Mouse (Mus musculus): ENCODE data around the gene Scfd2. TPM values are rescaled to one million over a fixed set of nuclear protein-coding genes. Genes with fewer than 3 reads are reported as not detected.

Gene Scfd2
- polyA plus RNA-seq, 1 experiment: 17.4 TPM

DNA sequence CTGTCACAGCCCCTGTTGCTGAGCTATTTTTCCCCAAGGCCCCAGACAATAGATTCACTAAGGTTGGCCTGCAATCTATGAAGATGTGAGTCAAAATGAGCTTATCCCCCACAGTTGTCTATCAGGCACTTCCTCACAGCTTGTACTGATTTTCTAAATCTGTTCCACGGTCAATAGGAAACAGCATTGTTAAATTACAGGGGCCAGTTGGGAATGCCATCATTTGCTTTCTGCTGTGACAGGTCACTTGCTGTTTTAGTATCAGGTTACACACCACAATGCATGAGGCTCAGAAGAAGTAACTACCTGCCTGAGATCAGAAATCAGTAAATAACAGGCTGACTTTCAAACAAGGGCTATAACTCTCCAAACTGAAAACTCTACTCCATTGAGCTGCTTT is 168.3 kb downstream of the Scfd2 start:
- Histone ChIP-seq H3K4me3 (ENCODE audit: insufficient read depth, low read depth, low read length) (no peak overlapping the region), H3K27ac (replicated peaks; ENCODE audit: low read depth, low read length) (no peak overlapping the region), H3K4me1 (ENCODE audit: control insufficient read depth, insufficient read depth, insufficient read length, low read length) (no peaks in the 10 kb centered on the region)

DNA sequence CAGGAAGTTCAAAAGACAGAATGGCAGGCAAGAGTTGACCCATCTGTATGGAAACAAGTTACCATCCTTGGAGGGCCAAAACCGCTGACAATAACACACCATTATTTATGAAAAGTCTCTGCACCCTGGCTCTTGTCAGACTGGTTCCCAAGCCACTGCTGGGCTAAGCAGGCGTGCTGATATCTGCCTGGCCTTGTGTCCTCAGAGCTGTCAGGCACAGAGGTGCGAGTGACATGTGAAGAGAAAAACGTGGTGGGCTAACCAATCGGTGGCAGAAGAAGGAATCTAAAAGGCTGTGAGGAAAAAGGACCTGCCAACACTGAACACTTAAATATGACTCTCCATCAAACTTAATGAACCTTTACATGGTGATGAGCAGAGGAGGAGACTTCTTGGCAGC is 170.0 kb downstream of the Scfd2 start:
- Histone ChIP-seq H3K27ac (replicated peaks; ENCODE audit: low read depth, low read length) (no peak overlapping the region), H3K4me1 (ENCODE audit: control insufficient read depth, insufficient read depth, insufficient read length, low read length) (no peaks in the 10 kb centered on the region), H3K4me3 (ENCODE audit: insufficient read depth, low read depth, low read length) (no peak overlapping the region)

DNA sequence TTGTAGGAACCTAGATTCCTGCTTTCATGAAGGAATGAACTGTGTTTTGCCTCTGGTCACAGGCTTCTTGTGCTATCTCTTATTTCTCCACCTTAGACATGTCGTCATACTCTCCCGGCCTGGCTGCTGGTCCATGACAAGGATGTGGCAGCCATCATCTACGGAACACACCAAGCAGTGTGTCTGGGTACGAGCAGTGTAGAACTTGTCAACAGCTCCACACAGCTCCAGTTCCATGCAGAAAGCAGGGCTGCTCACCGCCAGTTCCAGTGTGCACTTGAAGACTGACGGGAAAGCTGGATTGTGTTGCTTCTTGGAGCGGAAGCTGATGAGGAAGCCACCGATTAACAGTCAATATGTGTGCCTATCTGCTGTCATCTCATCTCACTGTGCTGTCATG is 173.5 kb downstream of the Scfd2 start:
- Histone ChIP-seq H3K4me1 (ENCODE audit: control insufficient read depth, insufficient read depth, insufficient read length, low read length) (no peaks in the 10 kb centered on the region), H3K27ac (replicated peaks; ENCODE audit: low read depth, low read length) (no peak overlapping the region), H3K4me3 (ENCODE audit: insufficient read depth, low read depth, low read length) (no peak overlapping the region)

DNA sequence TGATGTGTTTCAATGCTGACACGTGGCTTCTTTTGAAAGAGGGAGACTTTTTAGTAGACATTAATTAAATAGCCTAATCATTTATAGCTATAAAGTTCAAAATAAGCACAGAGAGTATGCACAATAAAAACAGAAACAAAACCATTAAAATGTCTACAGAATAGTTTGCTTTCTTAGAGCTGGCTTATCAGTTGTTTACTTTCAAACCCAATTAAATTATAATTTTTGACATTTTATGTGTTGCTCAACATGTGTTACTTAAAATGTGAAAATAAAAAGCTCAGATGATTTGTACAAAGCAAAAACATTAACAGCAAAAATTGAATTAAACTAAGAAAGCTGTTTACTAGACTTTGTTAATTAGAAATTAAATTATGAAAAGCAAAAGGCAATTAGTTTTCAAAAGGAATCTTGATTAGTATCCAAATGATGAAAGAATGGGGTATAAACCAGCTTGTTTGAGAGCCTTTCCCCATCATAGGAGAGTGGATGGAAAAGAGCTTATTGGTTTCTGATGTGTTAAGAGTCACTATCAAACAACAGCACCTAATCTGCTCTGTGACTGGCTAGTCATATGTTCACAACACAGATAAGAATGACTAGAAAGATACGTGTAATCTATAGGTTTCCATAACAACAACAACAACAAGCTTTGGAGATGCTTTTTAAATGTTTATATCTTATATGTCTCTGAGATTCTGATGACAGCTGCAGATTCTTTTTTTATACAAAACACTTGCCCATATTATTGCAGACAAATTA is 176.0 kb downstream of the Scfd2 start:
- Histone ChIP-seq H3K27ac (replicated peaks; ENCODE audit: low read depth, low read length) (no peak overlapping the region), H3K4me1 (ENCODE audit: control insufficient read depth, insufficient read depth, insufficient read length, low read length) (no peaks in the 10 kb centered on the region), H3K4me3 (ENCODE audit: insufficient read depth, low read depth, low read length) (no peak overlapping the region)

DNA sequence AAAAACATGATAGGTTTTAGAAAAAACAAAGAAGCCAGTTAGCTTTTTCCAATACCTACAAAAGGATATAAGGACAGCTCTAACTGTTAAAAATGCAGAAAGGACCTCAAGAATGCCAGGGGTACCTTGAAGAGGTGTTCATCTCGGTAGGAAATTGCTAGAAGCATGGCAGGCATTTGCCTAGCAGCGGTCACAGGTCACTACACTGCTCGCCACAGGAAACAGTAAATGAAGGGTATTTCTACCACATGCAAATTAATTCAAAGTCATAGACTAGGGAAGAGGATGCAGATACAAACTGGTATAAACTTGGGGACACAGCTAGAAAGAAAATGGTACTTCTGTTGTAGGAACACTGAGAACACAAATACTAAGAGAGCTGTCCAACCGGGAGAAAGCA is 180.7 kb downstream of the Scfd2 start:
- no peak overlapping the region for H3K27ac ChIP-seq (replicated peaks; ENCODE audit: low read depth, low read length)
- no peak overlapping the region for H3K4me3 ChIP-seq (ENCODE audit: insufficient read depth, low read depth, low read length)

DNA sequence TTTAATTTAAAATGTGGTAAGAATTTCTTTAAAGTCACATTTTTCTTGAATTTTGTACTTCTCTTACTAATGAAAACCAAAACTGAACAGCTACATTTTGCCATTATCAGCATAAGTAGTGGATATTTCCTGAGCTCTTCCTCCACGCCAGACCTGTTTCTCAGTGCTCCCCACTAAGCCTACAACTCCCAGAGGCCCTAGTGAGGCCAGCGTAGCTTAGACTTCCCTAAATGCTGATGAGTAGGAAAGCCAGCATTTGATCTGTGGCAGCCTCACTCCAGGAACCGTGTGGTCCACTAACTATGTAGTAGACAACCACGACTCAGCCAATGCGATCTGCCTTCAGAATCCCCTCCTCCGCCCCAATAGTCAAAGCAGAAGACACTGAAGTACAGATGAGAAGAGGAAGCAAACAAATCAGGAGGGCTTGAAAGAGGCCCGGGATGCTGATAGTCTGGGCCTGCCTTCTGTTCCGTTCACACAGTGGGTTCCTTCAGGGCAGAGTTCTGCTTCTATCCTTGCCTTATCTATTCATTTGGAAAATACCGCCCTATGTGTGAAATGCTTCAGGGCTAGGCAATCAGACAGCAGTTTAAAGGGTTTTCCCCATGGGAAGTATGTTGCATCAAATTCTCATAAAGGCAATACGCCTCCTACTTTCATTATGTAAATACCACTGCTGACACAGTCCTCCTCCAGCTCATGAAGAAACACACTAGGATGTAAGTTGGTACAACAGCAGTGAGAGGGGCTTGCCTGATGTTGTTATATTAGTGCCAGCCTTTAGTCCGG is 183.3 kb downstream of the Scfd2 start:
- Histone ChIP-seq H3K4me1 (ENCODE audit: control insufficient read depth, insufficient read depth, insufficient read length, low read length) (no peaks in the 10 kb centered on the region), H3K4me3 (ENCODE audit: insufficient read depth, low read depth, low read length) (no peak overlapping the region), H3K27ac (replicated peaks; ENCODE audit: low read depth, low read length) (no peak overlapping the region)

More for the DNA sequence above, 180.7 kb downstream of the Scfd2 start:
- no peaks in the 10 kb centered on the region for H3K4me1 ChIP-seq (ENCODE audit: control insufficient read depth, insufficient read depth, insufficient read length, low read length)

DNA sequence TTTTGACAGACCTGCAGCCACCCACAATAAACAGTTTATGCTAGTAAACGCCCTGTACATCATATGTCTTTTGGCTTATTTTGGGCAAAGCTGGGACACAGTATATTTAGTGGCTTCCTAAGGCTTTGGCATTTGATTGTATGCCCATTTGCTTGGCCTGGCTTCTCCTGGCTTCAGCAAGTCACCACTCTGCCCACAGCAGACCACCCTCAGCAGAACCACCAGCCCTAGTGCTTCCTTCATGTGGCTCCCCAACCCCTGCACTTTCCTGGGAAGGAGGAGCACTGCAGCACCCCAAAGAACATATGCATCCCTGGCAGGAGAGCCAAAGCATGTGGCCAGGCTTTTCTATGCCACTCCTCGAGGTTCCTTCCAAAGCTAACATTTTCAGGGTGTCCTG is 188.5 kb downstream of the Scfd2 start:
- Histone ChIP-seq H3K4me3 (ENCODE audit: insufficient read depth, low read depth, low read length) (no peak overlapping the region), H3K4me1 (ENCODE audit: control insufficient read depth, insufficient read depth, insufficient read length, low read length) (no peaks in the 10 kb centered on the region), H3K27ac (replicated peaks; ENCODE audit: low read depth, low read length) (no peak overlapping the region)

DNA sequence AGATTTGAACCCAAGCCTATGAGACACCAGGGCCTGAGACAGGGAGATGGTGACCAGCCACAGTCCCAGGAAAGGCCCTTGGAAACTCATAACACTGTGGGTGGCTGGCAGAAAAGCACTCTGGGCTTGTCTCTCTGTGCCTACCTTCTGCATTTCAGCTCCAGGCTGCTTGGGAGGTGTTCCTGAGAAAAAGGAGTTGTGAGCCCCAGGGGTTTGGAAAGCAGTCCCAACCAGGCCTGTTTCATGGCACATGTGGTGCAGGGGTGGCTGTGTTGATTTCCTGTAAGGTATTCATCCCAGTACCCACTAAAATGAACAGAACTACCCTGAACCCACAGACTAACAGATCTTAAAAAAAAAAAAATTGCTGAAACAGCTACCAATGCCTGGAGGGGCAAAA is 189.0 kb downstream of the Scfd2 start:
- no peak overlapping the region for H3K27ac ChIP-seq (replicated peaks; ENCODE audit: low read depth, low read length)
- H3K4me1 ChIP-seq (ENCODE audit: control insufficient read depth, insufficient read depth, insufficient read length, low read length): no peaks in the 10 kb centered on the region

DNA sequence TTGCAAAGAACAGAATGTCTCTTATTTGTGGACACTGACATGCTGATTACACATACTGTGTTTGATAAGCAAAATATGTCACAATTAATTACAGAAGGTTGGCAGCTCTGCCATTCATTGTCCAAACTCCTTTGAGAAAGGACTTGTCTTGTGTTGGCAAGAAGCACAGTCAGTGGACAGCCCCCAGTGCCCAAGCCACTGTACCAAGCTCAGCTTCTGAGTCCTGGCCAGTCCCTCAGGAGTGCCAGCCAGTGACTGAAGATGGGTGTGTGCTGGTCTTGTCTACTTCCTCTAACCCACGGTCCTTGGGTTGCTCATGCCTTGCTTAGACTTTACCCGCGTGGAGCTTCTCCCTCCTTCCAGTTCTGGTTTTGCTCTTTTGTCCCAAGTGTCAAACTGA is 194.1 kb downstream of the Scfd2 start:
- Histone ChIP-seq H3K27ac (replicated peaks; ENCODE audit: low read depth, low read length) (no peak overlapping the region), H3K4me1 (ENCODE audit: control insufficient read depth, insufficient read depth, insufficient read length, low read length) (no peaks in the 10 kb centered on the region), H3K4me3 (ENCODE audit: insufficient read depth, low read depth, low read length) (no peak overlapping the region)

More for the DNA sequence above, 189.0 kb downstream of the Scfd2 start:
- no peak overlapping the region for H3K4me3 ChIP-seq (ENCODE audit: insufficient read depth, low read depth, low read length)

DNA sequence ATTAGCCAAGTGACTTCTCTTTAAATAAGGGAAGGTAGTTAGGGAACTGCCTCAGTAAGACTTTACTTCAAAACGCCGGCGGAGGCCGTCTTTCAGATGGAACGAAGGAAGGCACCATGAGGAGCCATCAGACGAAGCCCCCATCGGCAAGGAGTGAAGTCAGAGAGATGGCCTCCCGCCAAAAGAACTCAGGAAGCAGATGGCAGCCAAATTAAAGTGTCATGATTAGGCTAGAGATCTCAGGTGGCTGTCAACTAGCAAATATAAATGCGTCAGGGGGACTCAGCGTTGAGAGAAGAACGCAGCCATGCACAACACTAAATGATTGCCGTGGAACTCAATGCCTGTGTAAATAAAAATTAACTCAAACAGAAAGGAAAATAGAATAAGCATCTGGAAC is 194.8 kb downstream of the Scfd2 start:
- H3K4me1 ChIP-seq (ENCODE audit: control insufficient read depth, insufficient read depth, insufficient read length, low read length): no peaks in the 10 kb centered on the region
- H3K27ac ChIP-seq (replicated peaks; ENCODE audit: low read depth, low read length): no peak overlapping the region
- H3K4me3 ChIP-seq (ENCODE audit: insufficient read depth, low read depth, low read length): no peak overlapping the region

DNA sequence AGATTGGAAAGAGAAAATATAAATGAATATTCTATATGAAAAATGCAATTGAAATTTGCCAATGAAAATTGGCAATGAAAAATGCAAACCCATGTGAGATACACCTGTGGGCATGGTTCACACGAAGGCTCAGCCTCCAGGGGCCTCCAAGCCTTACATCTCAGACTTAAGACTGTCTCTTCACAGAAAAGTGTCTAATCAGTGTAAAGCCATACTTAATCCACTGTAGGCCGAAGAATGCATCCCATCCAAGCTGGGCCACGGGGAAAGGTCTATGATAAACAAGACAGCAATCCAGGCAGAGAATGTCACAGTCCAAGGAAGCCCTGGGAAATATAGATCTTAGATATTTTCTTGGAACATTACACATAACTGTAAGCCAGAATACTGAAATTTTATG is 198.3 kb downstream of the Scfd2 start:
- H3K27ac ChIP-seq (replicated peaks; ENCODE audit: low read depth, low read length): no peak overlapping the region
- H3K4me3 ChIP-seq (ENCODE audit: insufficient read depth, low read depth, low read length): no peak overlapping the region

DNA sequence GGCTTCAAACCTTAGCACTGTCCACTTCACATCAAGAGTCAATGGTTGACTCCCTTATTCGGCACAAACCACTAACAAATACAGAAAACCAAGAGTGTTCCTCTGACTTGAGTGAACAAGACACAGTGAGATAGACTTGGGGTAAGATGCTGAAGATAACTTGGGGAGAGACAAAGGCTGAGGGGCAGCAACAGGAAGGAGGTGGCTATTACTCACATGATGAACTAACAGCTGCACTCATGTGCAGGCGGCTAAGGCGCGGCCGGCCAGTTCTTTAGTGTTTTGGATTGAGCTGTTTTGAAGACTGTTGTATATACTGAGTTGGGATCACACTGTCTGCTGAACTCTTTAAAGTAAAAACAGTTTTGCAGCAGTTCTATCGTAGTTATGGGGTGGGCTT is 205.3 kb downstream of the Scfd2 start:
- H3K4me1 ChIP-seq (ENCODE audit: control insufficient read depth, insufficient read depth, insufficient read length, low read length): no peaks in the 10 kb centered on the region
- no peak overlapping the region for H3K27ac ChIP-seq (replicated peaks; ENCODE audit: low read depth, low read length)
- no peak overlapping the region for H3K4me3 ChIP-seq (ENCODE audit: insufficient read depth, low read depth, low read length)

More for the DNA sequence above, 198.3 kb downstream of the Scfd2 start:
- no peaks in the 10 kb centered on the region for H3K4me1 ChIP-seq (ENCODE audit: control insufficient read depth, insufficient read depth, insufficient read length, low read length)

DNA sequence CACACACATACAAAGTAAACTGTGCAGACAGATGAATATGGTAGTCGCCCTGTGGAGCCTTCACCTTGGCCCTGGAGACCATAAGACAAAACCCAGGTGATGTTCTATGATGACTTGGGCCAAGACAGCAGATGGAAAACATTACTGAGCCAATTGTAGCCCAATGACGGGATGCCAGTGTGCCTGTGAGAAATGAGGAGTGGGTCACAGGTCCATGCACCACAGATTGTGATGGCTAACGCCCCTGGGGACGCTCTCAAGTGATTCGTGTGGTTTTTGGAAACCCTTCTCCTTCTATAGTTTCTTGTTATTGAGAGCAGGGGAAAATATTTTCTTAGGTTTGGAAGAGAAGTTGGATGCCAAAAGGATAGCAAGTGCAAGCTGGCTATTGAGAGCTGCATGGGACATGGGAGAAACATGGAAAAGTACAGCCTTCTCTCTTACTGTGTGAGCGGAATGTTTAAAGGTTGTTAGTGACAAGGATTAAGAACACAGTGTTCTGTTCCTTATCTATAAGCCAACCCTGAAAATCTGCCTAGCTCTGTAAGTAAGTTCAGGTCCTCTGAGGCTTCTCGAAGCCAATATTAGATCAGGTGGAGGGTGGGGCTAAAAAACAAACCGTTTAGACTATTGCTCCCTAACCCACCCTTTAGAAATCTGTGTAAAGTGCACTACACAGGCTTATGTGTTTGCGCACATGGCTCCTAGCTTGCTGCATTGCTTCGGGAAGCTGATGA is 210.4 kb downstream of the Scfd2 start:
- Histone ChIP-seq H3K27ac (replicated peaks; ENCODE audit: low read depth, low read length) (no peak overlapping the region), H3K4me1 (ENCODE audit: control insufficient read depth, insufficient read depth, insufficient read length, low read length) (no peaks in the 10 kb centered on the region), H3K4me3 (ENCODE audit: insufficient read depth, low read depth, low read length) (no peak overlapping the region)

DNA sequence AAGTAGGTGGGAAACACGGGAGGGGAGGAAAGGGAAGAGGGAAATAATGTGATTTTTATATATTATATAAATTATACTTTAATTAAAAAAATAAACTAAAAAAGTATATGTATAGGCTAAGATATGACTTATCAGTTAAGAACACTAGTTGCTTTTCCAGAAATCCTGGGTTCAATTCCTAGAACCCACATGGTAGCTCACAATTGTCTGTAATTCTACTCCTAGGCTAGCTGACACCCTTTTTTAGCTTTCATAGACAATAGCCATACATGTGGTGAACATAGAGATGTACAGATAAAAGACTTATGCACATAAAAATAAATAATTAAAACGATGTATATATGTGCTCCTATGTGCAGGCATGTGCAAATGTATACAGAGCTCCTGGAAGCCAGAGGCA is 212.0 kb downstream of the Scfd2 start:
- no peak overlapping the region for H3K27ac ChIP-seq (replicated peaks; ENCODE audit: low read depth, low read length)
- H3K4me3 ChIP-seq (ENCODE audit: insufficient read depth, low read depth, low read length): no peak overlapping the region
- peaks cover 5% of the 10 kb centered on the region; the same call in 1 of the 2 replicates for H3K4me1 ChIP-seq (ENCODE audit: control insufficient read depth, insufficient read depth, insufficient read length, low read length)

DNA sequence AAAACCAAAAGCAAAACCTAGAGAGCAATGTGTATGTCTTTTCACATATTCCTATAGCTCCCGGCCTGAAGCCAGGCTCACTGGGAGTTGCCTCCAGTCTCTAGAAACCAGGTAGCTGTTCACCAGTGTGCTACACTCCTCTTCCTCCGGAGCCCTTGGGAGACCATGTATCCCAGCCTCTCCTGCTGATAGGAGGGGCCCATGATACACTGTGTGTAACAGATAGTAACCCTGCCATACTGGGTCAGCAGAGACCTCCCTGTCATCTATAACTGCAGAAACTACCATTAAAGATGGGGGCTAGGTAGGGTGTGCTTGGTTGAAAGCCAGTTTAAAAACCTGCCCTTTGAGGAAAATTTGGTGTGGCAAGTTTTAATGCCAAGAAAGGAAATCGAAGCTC is 214.4 kb downstream of the Scfd2 start:
- H3K4me3 ChIP-seq (ENCODE audit: insufficient read depth, low read depth, low read length): no peak overlapping the region
- no peak overlapping the region for H3K27ac ChIP-seq (replicated peaks; ENCODE audit: low read depth, low read length)
- peaks cover 5% of the 10 kb centered on the region; the same call in 1 of the 2 replicates for H3K4me1 ChIP-seq (ENCODE audit: control insufficient read depth, insufficient read depth, insufficient read length, low read length)
